Mouse (Mus musculus) midbrain, embryonic 14.5 days (tissue): ENCODE results near the gene Cyp39a1. TPM values are rescaled to one million over a fixed set of nuclear protein-coding genes. Genes with fewer than 3 reads are reported as not detected.

Experiments
- ATAC-seq: fragments of 200-750 bp; cut with Nextera tagmentation; 2 replicates; pipeline ENCODE4 v1.8.0; 2017; ENCODE audit warnings: moderate number of reproducible peaks, moderate library complexity; ENCODE audit not compliant: low FRiP score, low TSS enrichment
- DNase-seq: peaks from one replicate; pipeline ENCODE4 v3.0.0-alpha.2; 2015
- H3K27ac ChIP-seq: fragments of 300-500 bp; sonication (generic); replicated peaks from 2 replicates; pipeline ENCODE4 v1.5.1; 2014; ENCODE audit warnings: mild to moderate bottlenecking, low read depth, low read length, moderate library complexity
- H3K27me3 ChIP-seq: fragments of 300-500 bp; sonication (generic); 2 replicates; pipeline ENCODE4 v1.6.1; 2014; ENCODE audit warnings: low read length, control low read depth, mixed read lengths; ENCODE audit not compliant: control insufficient read depth, insufficient read depth
- H3K36me3 ChIP-seq: fragments of 300-500 bp; sonication (generic); 2 replicates; pipeline ENCODE4 v1.6.1; 2014; ENCODE audit warnings: low read length, control low read depth; ENCODE audit not compliant: control insufficient read depth, insufficient read depth
- H3K4me1 ChIP-seq: fragments of 300-500 bp; sonication (generic); 2 replicates; pipeline ENCODE4 v1.6.1; 2014; ENCODE audit warnings: mild to moderate bottlenecking, antibody characterized with exemption, low read length, control low read depth; ENCODE audit not compliant: control insufficient read depth, insufficient read depth
- H3K4me2 ChIP-seq: fragments of 300-500 bp; sonication (generic); 2 replicates; pipeline ENCODE4 v1.6.1; 2014; ENCODE audit warnings: mild to moderate bottlenecking, low read length, moderate library complexity
- H3K4me3 ChIP-seq: fragments of 300-500 bp; sonication (generic); replicated peaks from 2 replicates; pipeline ENCODE4 v1.5.1; 2014; ENCODE audit warnings: low read depth, low read length
- H3K9ac ChIP-seq: fragments of 300-500 bp; sonication (generic); replicated peaks from 2 replicates; pipeline ENCODE4 v1.6.1; 2014; ENCODE audit warnings: mild to moderate bottlenecking, low read length, moderate library complexity
- H3K9me3 ChIP-seq: fragments of 300-500 bp; sonication (generic); 2 replicates; pipeline ENCODE4 v1.6.1; 2016; ENCODE audit warnings: low read length, control low read depth, mixed read lengths; ENCODE audit not compliant: control insufficient read depth
- WGBS: fragments of 180-500 bp; shearing (Covaris S2); extraction: QIAGEN DNeasy Blood & Tissue Kit; methylation state at CpG from one replicate; pipeline ENCODE4 v1.1.7; 2014; 5-methylcytosine and 5-hydroxymethylcytosine counted together
- polyA plus RNA-seq: library from polyadenylated mRNA; unstranded; fragments of >200 nt; fragmentation: Nextera tagmentation; extraction: Ambion mirVana; gene quantifications from 2 replicates; pipeline ENCODE4 v1.2.1, GENCODE M21; 2014

The Cyp39a1 gene
- 5.7 and 10.4 TPM in 2 replicates for polyA plus RNA-seq

DNA sequence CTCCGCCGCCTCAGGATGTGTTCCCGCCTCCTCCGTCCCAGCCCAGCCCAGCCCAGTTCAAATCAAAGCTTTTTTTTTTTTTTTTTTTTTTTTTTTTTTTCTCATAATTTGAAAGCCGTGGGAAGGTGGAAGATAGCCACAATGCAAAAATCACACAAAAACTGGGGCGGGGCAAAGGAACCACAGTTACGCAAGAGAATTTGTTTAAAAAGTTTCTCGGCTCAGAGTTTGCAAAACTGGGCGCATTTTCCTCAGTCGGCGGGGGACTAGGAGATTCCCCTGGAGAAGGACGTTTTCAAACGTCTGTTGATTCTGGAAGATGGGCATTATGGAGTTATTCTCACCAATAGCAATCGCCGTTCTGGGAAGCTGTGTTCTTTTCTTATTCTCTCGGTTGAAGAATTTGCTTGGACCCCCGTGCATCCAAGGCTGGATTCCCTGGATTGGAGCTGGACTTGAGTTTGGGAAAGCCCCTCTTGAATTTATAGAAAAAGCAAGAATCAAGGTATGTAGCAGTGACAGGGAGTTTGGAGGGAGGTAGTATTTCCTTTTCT, at the start of gene Cyp39a1:
TSS of gene Cyp39a1 (plus strand) at position 136 of the 554 bp plus-strand sequence.
- H3K36me3 ChIP-seq: peaks cover 16% of the 10 kb centered on the region; the same call in 1 of the 2 replicates
- ATAC-seq (no peak), DNase-seq (peak; percentile 27)
- peaks cover 16% of the 10 kb centered on the region for H3K4me1 ChIP-seq
- H3K4me3 ChIP-seq: peak within 1 kb of the TSS; percentile 93
- H3K27ac ChIP-seq: peak within 1 kb of the TSS; percentile 84
- no peaks in the 10 kb centered on the region for H3K27me3 ChIP-seq
- H3K9me3 ChIP-seq: no peaks in the 10 kb centered on the region
- peak within 1 kb of the TSS; percentile 72 for H3K4me2 ChIP-seq
- H3K9ac ChIP-seq: peak within 1 kb of the TSS; percentile 96
- under 1% methylated on average over 17 of the region's 17 CpGs for WGBS

GRCm38 (mm10) chr17:43619156-43619555, 48.1 kb upstream of the Cyp39a1 start:
- Histone ChIP-seq H3K4me3 (no peak overlapping the region), H3K4me2 (no peak overlapping the region), H3K36me3 (no peaks in the 10 kb centered on the region), H3K27ac (no peak overlapping the region), H3K9ac (no peak overlapping the region), H3K9me3 (no peaks in the 10 kb centered on the region), H3K27me3 (no peaks in the 10 kb centered on the region), H3K4me1 (no peaks in the 10 kb centered on the region)
- ATAC-seq: no peak
- 94% methylated on average over 9 of the region's 9 CpGs for WGBS
- no peak for DNase-seq

- H3K4me3 ChIP-seq: no peak overlapping the region
- H3K9ac ChIP-seq: no peak overlapping the region
- H3K4me2 ChIP-seq: no peak overlapping the region
- no peak for DNase-seq
- no peaks in the 10 kb centered on the region for H3K4me1 ChIP-seq
- no peak overlapping the region for H3K27ac ChIP-seq
- no peaks in the 10 kb centered on the region for H3K36me3 ChIP-seq
- ATAC-seq: no peak
- no peaks in the 10 kb centered on the region for H3K9me3 ChIP-seq
- 92% methylated on average over 10 of the region's 10 CpGs for WGBS
- no peaks in the 10 kb centered on the region for H3K27me3 ChIP-seq
Observed at GRCm38 (mm10) chr17:43622076-43622475, 45.1 kb upstream of the Cyp39a1 start.

- DNase-seq (no peak), ATAC-seq (no peak)
- 96% methylated on average over 10 of the region's 10 CpGs for WGBS
- no peak overlapping the region for H3K4me3 ChIP-seq
- H3K4me2 ChIP-seq: no peak overlapping the region
- no peak overlapping the region for H3K9ac ChIP-seq
- H3K27ac ChIP-seq: no peak overlapping the region
- H3K4me1 ChIP-seq: peaks cover 8% of the 10 kb centered on the region
- no peaks in the 10 kb centered on the region for H3K9me3 ChIP-seq
- H3K36me3 ChIP-seq: no peaks in the 10 kb centered on the region
- H3K27me3 ChIP-seq: peaks cover 28% of the 10 kb centered on the region
Observed at GRCm38 (mm10) chr17:43628246-43628645, 39.0 kb upstream of the Cyp39a1 start.

DNA sequence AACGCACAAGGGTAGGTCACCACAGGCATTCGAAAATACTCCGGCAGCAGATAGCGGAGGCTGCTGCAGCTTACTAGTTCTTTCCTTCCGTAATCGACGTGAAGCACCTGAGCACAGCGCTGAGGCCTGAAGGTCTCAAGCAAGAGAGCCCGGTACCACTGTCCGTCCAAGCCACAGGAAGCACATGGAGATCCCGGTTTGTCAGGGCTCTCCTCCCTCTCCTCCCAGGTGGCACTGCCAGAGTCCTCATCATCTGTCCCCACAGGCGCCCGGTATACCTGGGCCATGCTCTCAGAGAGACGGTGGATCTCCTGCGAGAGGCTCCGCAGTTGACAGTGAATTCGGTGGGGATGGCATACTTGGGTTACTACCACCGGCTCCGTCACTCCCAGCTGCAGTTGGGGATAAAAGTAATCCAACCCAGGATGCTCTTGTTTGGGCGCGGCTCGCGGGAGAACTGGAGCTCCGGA, 38.2 kb upstream of the Cyp39a1 start:
- Histone ChIP-seq H3K9ac (peak overlapping the region; percentile 68; the same call in 1 of the 2 replicates), H3K27ac (no peak overlapping the region), H3K4me1 (peaks cover 8% of the 10 kb centered on the region), H3K36me3 (no peaks in the 10 kb centered on the region), H3K4me3 (peak overlapping the region; percentile 45), H3K9me3 (no peaks in the 10 kb centered on the region), H3K4me2 (peak overlapping the region; percentile 75), H3K27me3 (peaks cover 28% of the 10 kb centered on the region)
- DNase-seq (no peak), ATAC-seq (0 out of 2 replicates have a peak, but pooled peaks have one; percentile 29)
- WGBS: 19% methylated on average over 24 of the region's 24 CpGs

DNA sequence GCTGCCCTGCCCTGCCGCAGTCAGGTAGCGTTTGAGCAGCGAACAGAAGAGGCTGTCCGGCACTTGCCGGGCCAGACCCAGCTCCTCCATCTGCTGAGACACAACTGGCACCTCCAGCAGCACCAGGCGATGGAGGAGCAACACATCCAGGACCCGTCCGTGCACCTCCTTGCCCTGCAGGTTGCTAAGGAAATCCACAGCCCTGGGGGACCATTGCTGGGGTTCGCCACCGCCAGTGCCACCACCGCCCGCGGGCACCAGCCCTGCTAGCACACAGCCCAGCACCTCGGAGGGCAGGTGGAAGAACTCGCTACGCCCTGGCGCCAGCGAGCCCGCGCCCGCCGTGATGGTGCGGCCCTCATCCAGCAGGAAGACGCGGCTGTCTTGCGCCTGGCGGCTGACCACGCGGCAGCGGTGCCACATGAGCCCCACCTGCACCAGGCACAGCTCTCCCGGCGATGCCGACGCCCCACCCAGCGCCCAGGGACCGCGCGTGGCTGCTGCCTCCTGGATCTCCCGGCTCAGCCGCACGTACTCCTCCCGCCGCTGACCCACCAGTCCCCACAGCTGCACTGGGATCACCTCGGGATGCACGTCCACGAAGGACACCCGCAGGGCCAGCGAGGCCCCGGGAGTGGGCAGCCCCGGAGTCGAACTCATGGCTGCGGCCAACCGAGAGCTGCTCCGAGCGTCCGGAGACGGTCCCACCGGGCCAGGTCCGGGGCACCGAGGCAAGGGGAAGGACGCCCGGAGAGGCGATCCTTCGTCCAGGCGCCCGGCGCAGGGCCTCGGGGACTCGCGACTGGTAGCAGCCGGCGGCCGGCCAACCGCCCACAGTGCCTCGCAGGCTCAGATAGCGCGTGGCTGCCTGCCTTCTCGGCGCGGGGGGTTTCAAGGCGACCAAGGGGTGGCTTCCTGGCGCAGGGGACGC, 37.5 kb upstream of the Cyp39a1 start, which contains the start of gene Tdrd6:
TSS of gene Tdrd6 (minus strand) at position 804 of the 931 bp plus-strand sequence.
- ATAC-seq: peak; percentile 69
- 3% methylated on average over 83 of the region's 83 CpGs for WGBS
- H3K36me3 ChIP-seq: no peaks in the 10 kb centered on the region
- H3K9ac ChIP-seq: peak within 1 kb of the TSS; percentile 68
- DNase-seq: peak; percentile 60
- no peaks in the 10 kb centered on the region for H3K9me3 ChIP-seq
- peak within 1 kb of the TSS; percentile 75 for H3K4me2 ChIP-seq
- H3K4me3 ChIP-seq: peak within 1 kb of the TSS; percentile 45
- H3K4me1 ChIP-seq: peaks cover 8% of the 10 kb centered on the region
- peaks cover 28% of the 10 kb centered on the region for H3K27me3 ChIP-seq
- H3K27ac ChIP-seq: no peak within 1 kb of the TSS

GRCm38 (mm10) chr17:43630427-43630760, 36.8 kb upstream of the Cyp39a1 start:
- Histone ChIP-seq H3K27ac (no peak overlapping the region), H3K27me3 (peaks cover 28% of the 10 kb centered on the region), H3K4me2 (peak overlapping the region; percentile 75), H3K36me3 (no peaks in the 10 kb centered on the region), H3K9ac (peak overlapping the region; percentile 68; the same call in 1 of the 2 replicates), H3K4me3 (peak overlapping the region; percentile 45; the same call in 1 of the 2 replicates), H3K9me3 (no peaks in the 10 kb centered on the region), H3K4me1 (peaks cover 8% of the 10 kb centered on the region)
- 52% methylated on average over 13 of the region's 13 CpGs for WGBS
- ATAC-seq (no peak; the same call in 1 of the 2 replicates), DNase-seq (no peak)

DNA sequence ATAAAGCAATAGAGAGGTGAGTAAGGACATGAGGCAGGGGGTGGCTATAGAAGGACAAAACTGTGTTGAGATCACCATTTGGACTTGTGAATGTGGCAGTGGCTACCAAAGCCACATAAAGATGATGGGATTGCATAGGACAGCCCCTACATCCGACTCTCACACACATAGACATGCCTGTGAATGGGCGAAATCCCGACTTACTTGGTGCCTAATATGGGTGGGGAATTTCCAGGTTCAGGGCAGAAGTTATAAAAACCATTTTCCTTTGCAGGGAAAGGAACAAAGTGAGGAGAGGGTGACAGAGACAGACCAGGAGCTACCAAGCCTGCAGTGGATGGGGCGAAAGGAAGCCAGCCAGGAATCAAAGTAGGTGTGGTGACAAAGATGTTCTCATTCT, 30.1 kb upstream of the Cyp39a1 start:
- no peak for ATAC-seq
- no peak overlapping the region for H3K9ac ChIP-seq
- WGBS: 96% methylated on average over 4 of the region's 4 CpGs

More for the DNA sequence above, 30.1 kb upstream of the Cyp39a1 start:
- Histone ChIP-seq H3K9me3 (peaks cover 5% of the 10 kb centered on the region; the same call in 1 of the 2 replicates), H3K27me3 (no peaks in the 10 kb centered on the region), H3K4me1 (no peaks in the 10 kb centered on the region), H3K4me2 (no peak overlapping the region), H3K36me3 (peaks cover 13% of the 10 kb centered on the region), H3K27ac (no peak overlapping the region), H3K4me3 (no peak overlapping the region)
- DNase-seq: no peak
